Mouse (Mus musculus): ENCODE measurements at regions not wholly inside any gene's neighbourhood (a gene's known extent, or its start where the extent isn't known, plus 50 kb on each side); places are given as distances from the start of the nearest gene placed in this dataset.

GRCm38 (mm10) chr12:27062061-27062461, 280.3 kb downstream of the Sox11 start:
- no peak for DNase-seq (ENCODE audit: low read depth, low spot score)

- no peak for DNase-seq (ENCODE audit: low read depth, low spot score)
These were observed 281.2 kb downstream of the Sox11 start for GRCm38 (mm10) chr12:27060899-27061762.

GRCm38 (mm10) chr12:27059885-27060284, 282.5 kb downstream of the Sox11 start:
- DNase-seq (ENCODE audit: low read depth, low spot score) = no peak

- DNase-seq (ENCODE audit: low read depth, low spot score) = no peak
These were observed 288.0 kb downstream of the Sox11 start for GRCm38 (mm10) chr12:27054411-27054810.

GRCm38 (mm10) chr12:27037922-27038321, 304.5 kb downstream of the Sox11 start:
- no peak for DNase-seq (ENCODE audit: low read depth, low spot score)

- no peak for DNase-seq (ENCODE audit: low read depth, low spot score)
These were observed 322.6 kb downstream of the Sox11 start for GRCm38 (mm10) chr12:27019751-27020150.

- no peak for DNase-seq (ENCODE audit: low read depth, low spot score)
These were observed 324.0 kb downstream of the Sox11 start for GRCm38 (mm10) chr12:27018366-27018765.

GRCm38 (mm10) chr12:26999287-26999686, 343.1 kb downstream of the Sox11 start:
- no peak for DNase-seq (ENCODE audit: low read depth, low spot score)

- DNase-seq (ENCODE audit: low read depth, low spot score) = no peak
These were observed 365.9 kb downstream of the Sox11 start for GRCm38 (mm10) chr12:26976284-26977065.

GRCm38 (mm10) chr12:26972495-26973113, 369.8 kb downstream of the Sox11 start:
- no peak for DNase-seq (ENCODE audit: low read depth, low spot score)

GRCm38 (mm10) chr12:26967018-26967737, 375.2 kb downstream of the Sox11 start:
- no peak for DNase-seq (ENCODE audit: low read depth, low spot score)

GRCm38 (mm10) chr12:26963917-26964316, 378.5 kb downstream of the Sox11 start:
- DNase-seq (ENCODE audit: low read depth, low spot score) = no peak

- DNase-seq (ENCODE audit: low read depth, low spot score) = no peak
These were observed 402.5 kb downstream of the Sox11 start for GRCm38 (mm10) chr12:26939831-26940230.

GRCm38 (mm10) chr12:26937836-26938235, 404.5 kb downstream of the Sox11 start:
- DNase-seq (ENCODE audit: low read depth, low spot score) = no peak

- no peak for DNase-seq (ENCODE audit: low read depth, low spot score)
These were observed 405.5 kb downstream of the Sox11 start for GRCm38 (mm10) chr12:26936696-26937458.

- no peak for DNase-seq (ENCODE audit: low read depth, low spot score)
These were observed 412.1 kb downstream of the Sox11 start for GRCm38 (mm10) chr12:26930155-26930867.

- DNase-seq (ENCODE audit: low read depth, low spot score) = no peak
These were observed 436.2 kb downstream of the Sox11 start for GRCm38 (mm10) chr12:26906126-26906525.

GRCm38 (mm10) chr12:26903894-26904272, 434.9 kb downstream of the Cmpk2 start:
- no peak for DNase-seq (ENCODE audit: low read depth, low spot score)

- DNase-seq (ENCODE audit: low read depth, low spot score) = no peak
These were observed 434.3 kb downstream of the Cmpk2 start for GRCm38 (mm10) chr12:26903073-26903893.
